Mouse (Mus musculus) midbrain, embryonic 16.5 days (tissue): Measurements from ENCODE around the gene Fbxw4. TPM values are rescaled to one million over a fixed set of nuclear protein-coding genes. Genes with fewer than 3 reads are reported as not detected.
A peak's percentile ranks its signal among the peaks of the same experiment; 100 is the strongest.

Experiments
- ATAC-seq: fragments of 200-750 bp; cut with Nextera tagmentation; 2 replicates; pipeline ENCODE4 v1.8.0; 2017; ENCODE audit warnings: moderate TSS enrichment
- H3K27ac ChIP-seq: fragments of 300-500 bp; sonication (generic); 2 replicates; pipeline ENCODE4 v1.5.1; 2014; ENCODE audit warnings: mild to moderate bottlenecking, low read length, mixed read lengths
- H3K27me3 ChIP-seq: fragments of 300-500 bp; sonication (generic); 2 replicates; pipeline ENCODE4 v1.6.1; 2014; ENCODE audit warnings: low read depth, low read length, mixed read lengths; ENCODE audit not compliant: control insufficient read depth, insufficient read depth
- H3K36me3 ChIP-seq: fragments of 300-500 bp; sonication (generic); 2 replicates; pipeline ENCODE4 v1.6.1; 2014; ENCODE audit warnings: mild to moderate bottlenecking, low read length, moderate library complexity, mixed read lengths; ENCODE audit not compliant: control insufficient read depth, insufficient read depth
- H3K4me1 ChIP-seq: fragments of 300-500 bp; sonication (generic); 2 replicates; pipeline ENCODE4 v1.6.1; 2014; ENCODE audit warnings: mild to moderate bottlenecking, low read length, mixed read lengths; ENCODE audit not compliant: control insufficient read depth, insufficient read depth
- H3K4me2 ChIP-seq: fragments of 300-500 bp; sonication (generic); 2 replicates; pipeline ENCODE4 v1.6.1; 2014; ENCODE audit warnings: mild to moderate bottlenecking, low read length, mixed read lengths
- H3K4me3 ChIP-seq: fragments of 300-500 bp; sonication (generic); 2 replicates; pipeline ENCODE4 v1.5.1; 2014; ENCODE audit warnings: low read depth, mild to moderate bottlenecking, low read length, moderate library complexity, mixed read lengths
- H3K9ac ChIP-seq: fragments of 300-500 bp; sonication (generic); 2 replicates; pipeline ENCODE4 v1.6.1; 2014; ENCODE audit warnings: low read depth, low read length, mixed read lengths
- H3K9me3 ChIP-seq: fragments of 300-500 bp; sonication (generic); replicated peaks from 2 replicates; pipeline ENCODE4 v1.6.1; 2014; ENCODE audit warnings: mild to moderate bottlenecking, low read length, mixed read lengths; ENCODE audit not compliant: control insufficient read depth, poor library complexity, severe bottlenecking
- WGBS: fragments of 180-500 bp; shearing (Covaris S2); extraction: QIAGEN DNeasy Blood & Tissue Kit; methylation state at CpG from one replicate; pipeline ENCODE4 v1.1.7; 2014; 5-methylcytosine and 5-hydroxymethylcytosine counted together
- polyA plus RNA-seq: library from polyadenylated mRNA; unstranded; fragments of >200 nt; fragmentation: Nextera tagmentation; extraction: Ambion mirVana; gene quantifications from 2 replicates; pipeline ENCODE4 v1.2.1, GENCODE M21; 2015

Fbxw4 gene
- polyA plus RNA-seq, 1 experiment from 2014 or later = 5.6 TPM

DNA sequence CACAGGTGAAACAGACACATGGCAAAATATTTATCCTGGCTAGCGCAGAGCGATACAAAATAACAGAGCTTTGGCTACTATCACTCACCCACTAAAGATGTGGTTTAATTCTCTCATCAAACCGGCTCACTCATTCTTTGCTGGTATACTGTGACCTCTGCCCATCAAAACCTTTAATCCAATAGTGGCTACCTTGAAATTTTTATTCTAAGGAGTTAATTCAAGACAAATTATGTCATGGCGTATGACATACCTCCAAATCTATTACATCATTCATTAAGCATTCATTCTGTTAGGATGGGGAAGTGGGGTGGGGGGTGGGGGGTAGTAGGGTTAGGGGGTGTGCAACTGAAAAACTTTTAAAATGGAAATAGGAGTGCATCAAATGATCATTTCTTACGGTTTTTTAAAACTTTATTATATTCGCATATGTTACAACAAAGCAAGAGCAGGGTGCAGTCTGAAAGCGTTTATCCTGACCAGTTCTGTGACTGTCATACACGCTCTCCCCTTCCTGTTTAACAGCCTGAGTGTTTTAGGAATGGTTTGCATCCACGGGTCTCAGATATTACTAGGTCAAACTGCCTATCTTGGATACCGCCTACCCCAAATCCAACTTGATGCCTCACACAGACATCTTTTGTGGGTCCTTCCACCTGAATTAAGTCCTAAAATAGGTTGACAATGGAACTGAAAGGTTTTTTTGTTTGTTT, 1.4 kb downstream of the Fbxw4 start:
- 52% methylated on average over 10 of the region's 10 CpGs for WGBS
- Histone ChIP-seq H3K27me3 (no peaks in the 10 kb centered on the region), H3K36me3 (no peaks in the 10 kb centered on the region), H3K4me2 (peak overlapping the region; percentile 91), H3K27ac (peak overlapping the region; percentile 96; the same call in 1 of the 2 replicates), H3K9me3 (no peaks in the 10 kb centered on the region), H3K9ac (peak overlapping the region; percentile 100), H3K4me3 (peak overlapping the region; percentile 97), H3K4me1 (peaks cover 26% of the 10 kb centered on the region)
- no peak for ATAC-seq

DNA sequence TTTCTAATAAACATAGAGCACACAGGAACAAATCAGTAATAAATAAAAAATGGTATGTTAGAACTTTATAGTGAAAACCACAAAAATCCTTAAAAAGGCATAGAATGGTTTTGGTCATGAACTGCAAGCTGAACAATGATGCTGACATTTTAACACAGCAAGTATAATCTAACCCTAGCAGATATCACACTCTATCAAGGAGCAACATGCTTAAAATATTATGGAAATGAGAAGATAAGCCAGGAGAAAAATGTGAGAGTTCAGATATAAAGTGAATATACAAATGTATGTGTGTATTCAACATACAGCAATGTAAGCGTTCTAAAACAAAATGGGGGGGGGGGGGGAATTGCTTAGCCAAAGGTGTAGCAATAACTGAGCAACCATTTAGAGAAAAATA, 2.3 kb downstream of the Fbxw4 start:
- 89% methylated on average over 1 of the region's 1 CpGs for WGBS
- Histone ChIP-seq H3K4me3 (no peak overlapping the region), H3K9ac (no peak overlapping the region), H3K9me3 (no peaks in the 10 kb centered on the region), H3K4me2 (no peak overlapping the region), H3K27ac (no peak overlapping the region), H3K4me1 (peaks cover 26% of the 10 kb centered on the region), H3K27me3 (no peaks in the 10 kb centered on the region), H3K36me3 (no peaks in the 10 kb centered on the region)
- no peak for ATAC-seq

DNA sequence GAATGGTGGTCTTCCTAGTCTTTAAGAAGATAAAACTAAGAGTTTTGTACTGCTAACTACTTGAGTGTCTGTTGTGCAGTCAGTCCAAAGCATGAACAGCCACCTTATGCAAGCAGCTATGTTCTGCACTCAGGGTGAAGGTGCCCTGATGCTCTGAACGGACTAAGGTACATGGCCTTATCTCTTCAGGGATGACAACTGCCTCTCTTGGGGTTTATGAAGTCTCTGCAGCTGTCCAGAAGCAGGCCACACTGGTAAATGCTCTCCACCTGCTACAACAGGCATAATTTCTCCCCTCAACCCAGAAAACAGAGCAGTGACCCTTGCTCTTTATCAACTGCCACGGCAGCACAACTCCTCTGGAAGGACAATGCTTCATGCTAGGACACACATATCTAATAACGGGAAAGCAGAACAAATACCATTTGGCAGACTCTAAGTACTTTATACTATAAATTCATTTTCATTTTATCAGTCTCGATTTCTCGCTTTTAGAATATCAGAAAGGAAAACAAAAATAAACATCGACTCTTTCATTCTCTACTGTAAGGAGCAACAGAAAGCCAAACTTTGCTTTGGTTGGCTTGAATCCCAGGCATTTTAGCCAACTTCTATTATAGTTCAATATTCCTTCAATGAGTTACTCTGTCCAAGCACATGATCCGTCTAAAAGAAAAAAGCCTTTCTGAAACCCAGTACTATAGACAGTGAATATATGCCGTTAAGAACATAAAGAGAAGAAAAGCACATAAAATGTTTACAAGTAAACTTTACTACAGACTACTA, 3.1 kb downstream of the Fbxw4 start:
- WGBS = 64% methylated on average over 8 of the region's 8 CpGs

DNA sequence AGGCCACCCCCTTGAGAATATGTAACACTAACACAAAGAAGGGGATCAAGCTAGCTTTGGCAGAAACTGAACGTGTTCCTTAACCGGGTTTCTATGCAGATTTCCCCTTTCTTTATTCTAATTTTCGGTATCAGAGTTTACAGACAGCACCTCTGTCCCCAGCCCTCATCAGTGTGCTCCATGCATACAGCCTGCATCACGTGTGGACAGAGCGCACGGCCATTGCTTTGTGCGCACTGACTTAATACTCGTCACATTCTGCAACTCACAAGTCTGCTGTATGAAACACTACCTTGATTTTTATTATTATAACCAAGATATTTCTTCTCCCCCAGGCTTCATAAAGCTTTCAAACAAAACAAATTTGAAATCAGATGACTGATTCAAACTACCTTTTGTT, 4.2 kb downstream of the Fbxw4 start:
- Histone ChIP-seq H3K4me3 (peak overlapping the region; percentile 13; the same call in 1 of the 2 replicates), H3K27me3 (no peaks in the 10 kb centered on the region), H3K9ac (peak overlapping the region; percentile 6; the same call in 1 of the 2 replicates), H3K4me2 (peak overlapping the region; percentile 39), H3K36me3 (no peaks in the 10 kb centered on the region), H3K27ac (0 out of 2 replicates have a peak overlapping the region, but pooled peaks have one; percentile 37), H3K9me3 (no peaks in the 10 kb centered on the region), H3K4me1 (peaks cover 32% of the 10 kb centered on the region)
- 44% methylated on average over 8 of the region's 8 CpGs for WGBS
- no peak for ATAC-seq

More for the DNA sequence above, 3.1 kb downstream of the Fbxw4 start:
- no peaks in the 10 kb centered on the region for H3K27me3 ChIP-seq
- no peak for ATAC-seq
- no peak overlapping the region for H3K9ac ChIP-seq
- H3K4me1 ChIP-seq = peaks cover 32% of the 10 kb centered on the region
- H3K9me3 ChIP-seq = no peaks in the 10 kb centered on the region
- H3K36me3 ChIP-seq = no peaks in the 10 kb centered on the region
- H3K27ac ChIP-seq = no peak overlapping the region
- no peak overlapping the region for H3K4me2 ChIP-seq
- no peak overlapping the region for H3K4me3 ChIP-seq

DNA sequence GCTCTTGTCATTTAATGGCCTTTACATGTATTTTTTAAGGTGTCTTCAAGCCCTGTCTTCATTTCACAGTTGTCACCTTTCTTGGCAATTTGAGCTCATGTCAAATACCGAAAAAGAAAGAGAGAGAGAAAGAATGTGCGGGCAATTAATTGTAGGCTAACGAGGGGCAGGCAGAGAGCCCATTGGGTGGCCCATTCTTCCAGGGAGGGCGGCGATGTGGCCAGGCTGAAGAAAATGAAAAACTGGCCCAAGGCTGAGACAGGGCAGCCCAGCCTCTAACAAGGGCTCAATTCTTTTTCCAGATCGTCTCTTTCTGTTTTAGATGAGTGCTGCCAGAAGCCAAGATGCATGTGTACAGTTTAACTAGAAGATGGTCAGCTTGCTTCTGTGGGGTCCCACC, 6.1 kb downstream of the Fbxw4 start:
- no peak for ATAC-seq
- peaks cover 28% of the 10 kb centered on the region for H3K4me1 ChIP-seq
- no peak overlapping the region for H3K27ac ChIP-seq
- no peak overlapping the region for H3K4me2 ChIP-seq
- no peaks in the 10 kb centered on the region for H3K9me3 ChIP-seq
- 73% methylated on average over 6 of the region's 6 CpGs for WGBS
- H3K9ac ChIP-seq = no peak overlapping the region
- no peak overlapping the region for H3K4me3 ChIP-seq
- no peaks in the 10 kb centered on the region for H3K27me3 ChIP-seq
- no peaks in the 10 kb centered on the region for H3K36me3 ChIP-seq

DNA sequence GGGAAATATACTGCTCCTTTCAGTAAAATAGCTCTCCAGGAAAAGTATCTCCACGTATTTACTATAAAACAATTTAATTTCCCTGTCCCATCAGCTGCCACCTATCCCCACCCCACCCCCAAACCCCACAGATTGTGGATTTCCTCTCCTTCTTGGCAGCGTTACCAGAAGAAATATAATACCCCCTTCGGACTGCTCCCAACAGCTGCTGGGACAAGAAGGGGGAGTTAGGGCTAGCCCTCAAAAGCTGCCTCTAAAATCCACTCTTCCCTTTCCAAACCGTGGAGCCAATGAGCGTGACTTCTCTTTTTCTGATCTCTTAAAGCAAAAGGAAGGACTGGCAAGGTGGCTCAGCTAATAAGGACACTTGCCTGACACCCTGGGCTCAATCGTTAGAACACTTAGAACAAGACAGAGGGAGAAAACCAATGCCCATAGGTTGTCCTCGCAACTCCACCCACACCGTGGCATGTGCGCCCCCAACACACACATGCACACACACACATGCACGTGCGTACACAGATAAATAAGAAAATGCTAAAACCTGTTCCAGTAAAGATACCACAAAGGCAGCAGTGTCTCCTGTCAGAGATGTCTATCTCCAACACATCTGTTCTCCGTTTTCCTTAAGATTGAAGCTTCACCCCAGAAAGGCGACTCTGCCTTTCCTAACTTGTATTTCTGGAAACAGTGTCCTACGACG, 7.7 kb downstream of the Fbxw4 start:
- Histone ChIP-seq H3K4me1 (peaks cover 21% of the 10 kb centered on the region), H3K36me3 (no peaks in the 10 kb centered on the region), H3K27ac (no peak overlapping the region), H3K9ac (no peak overlapping the region), H3K27me3 (no peaks in the 10 kb centered on the region), H3K4me3 (no peak overlapping the region), H3K9me3 (no peaks in the 10 kb centered on the region), H3K4me2 (no peak overlapping the region)
- WGBS = 62% methylated on average over 15 of the region's 15 CpGs
- ATAC-seq = no peak

DNA sequence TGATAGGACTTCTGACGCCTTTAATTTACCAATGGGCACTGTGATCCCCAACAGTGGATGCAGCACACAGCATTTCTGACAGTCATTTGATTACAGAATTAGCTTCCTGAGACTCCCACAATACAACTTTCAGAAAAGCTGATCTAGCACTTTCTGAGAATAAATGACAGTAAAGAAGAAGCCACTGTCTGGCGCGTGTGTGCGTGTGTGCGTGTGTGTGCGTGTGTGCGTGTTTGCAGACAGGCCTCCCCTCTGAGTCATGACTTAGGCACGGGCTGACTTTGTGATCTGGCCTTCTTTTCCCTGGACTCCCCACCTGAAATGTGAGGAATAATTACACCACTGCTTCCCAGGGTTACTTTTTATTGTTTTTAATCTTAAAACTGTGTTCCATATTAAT, 8.6 kb downstream of the Fbxw4 start:
- Histone ChIP-seq H3K9ac (no peak overlapping the region), H3K4me1 (peaks cover 16% of the 10 kb centered on the region), H3K36me3 (no peaks in the 10 kb centered on the region), H3K9me3 (no peaks in the 10 kb centered on the region), H3K27me3 (no peaks in the 10 kb centered on the region), H3K27ac (no peak overlapping the region), H3K4me3 (no peak overlapping the region), H3K4me2 (no peak overlapping the region)
- 87% methylated on average over 8 of the region's 8 CpGs for WGBS
- ATAC-seq = no peak

DNA sequence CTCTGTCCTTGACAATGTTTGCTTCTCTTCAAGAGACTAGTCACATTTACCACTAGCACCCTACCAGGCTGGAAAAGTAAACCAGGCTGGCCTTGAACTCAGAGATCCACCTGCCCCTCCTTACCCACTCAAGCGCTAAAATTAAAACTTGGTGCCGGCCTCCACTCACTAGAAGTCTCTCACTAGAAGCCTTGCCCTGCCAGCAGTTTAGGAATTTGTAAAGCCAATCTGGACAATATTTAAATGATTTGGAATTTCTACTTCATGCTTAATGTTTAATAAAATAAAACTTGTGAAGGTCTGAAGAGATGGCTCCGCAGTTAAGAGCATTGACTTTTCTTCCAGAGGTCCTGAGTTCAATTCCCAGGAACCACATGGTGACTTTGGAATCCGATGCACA, 10.3 kb downstream of the Fbxw4 start:
- WGBS = 82% methylated on average over 4 of the region's 4 CpGs
- Histone ChIP-seq H3K9ac (no peak overlapping the region), H3K36me3 (no peaks in the 10 kb centered on the region), H3K4me3 (no peak overlapping the region), H3K27ac (no peak overlapping the region), H3K27me3 (no peaks in the 10 kb centered on the region), H3K4me2 (no peak overlapping the region), H3K4me1 (peaks cover 5% of the 10 kb centered on the region; the same call in 1 of the 2 replicates), H3K9me3 (no peaks in the 10 kb centered on the region)
- no peak for ATAC-seq
